Mouse (Mus musculus) adipocyte (in vitro differentiated cells): ENCODE results near the gene Fbxl17.
A peak's percentile ranks its signal among the peaks of the same experiment; 100 is the strongest.

Experiments used
- DNase-seq: peaks from one replicate; pipeline ENCODE4 v3.0.0-alpha.2; 2016; ENCODE audit warnings: low spot score

The Fbxl17 gene

GRCm38 (mm10) chr17:63280990-63281389 lies 218.8 kb downstream of the Fbxl17 start:
- DNase-seq: no peak

- no peak for DNase-seq
Measured at GRCm38 (mm10) chr17:63279144-63279543, 220.7 kb downstream of the Fbxl17 start.

- DNase-seq: no peak
Measured at GRCm38 (mm10) chr17:63273353-63273752, 226.5 kb downstream of the Fbxl17 start.

- no peak for DNase-seq
Measured at GRCm38 (mm10) chr17:63272914-63273313, 226.9 kb downstream of the Fbxl17 start.

- DNase-seq: no peak
Measured at GRCm38 (mm10) chr17:63271000-63271399, 228.8 kb downstream of the Fbxl17 start.

- no peak for DNase-seq
Measured at GRCm38 (mm10) chr17:63270513-63270912, 229.3 kb downstream of the Fbxl17 start.

- DNase-seq: no peak
Measured at GRCm38 (mm10) chr17:63262674-63263073, 237.1 kb downstream of the Fbxl17 start.

- DNase-seq: no peak
Measured at GRCm38 (mm10) chr17:63261508-63262141, 238.2 kb downstream of the Fbxl17 start.

- no peak for DNase-seq
Measured at GRCm38 (mm10) chr17:63259091-63259490, 240.7 kb downstream of the Fbxl17 start.

GRCm38 (mm10) chr17:63246144-63246619 lies 253.6 kb downstream of the Fbxl17 start:
- DNase-seq: no peak

- no peak for DNase-seq
Measured at GRCm38 (mm10) chr17:63245472-63245871, 254.3 kb downstream of the Fbxl17 start.

GRCm38 (mm10) chr17:63242761-63243160 lies 257.1 kb downstream of the Fbxl17 start:
- DNase-seq: no peak

GRCm38 (mm10) chr17:63240731-63241106 lies 259.1 kb downstream of the Fbxl17 start:
- DNase-seq: no peak

GRCm38 (mm10) chr17:63240021-63240730 lies 259.6 kb downstream of the Fbxl17 start:
- DNase-seq: peak; percentile 39

- DNase-seq: no peak
Measured at GRCm38 (mm10) chr17:63236846-63237245, 263.0 kb downstream of the Fbxl17 start.

- DNase-seq: no peak
Measured at GRCm38 (mm10) chr17:63236221-63236620, 263.6 kb downstream of the Fbxl17 start.

- peak; percentile 11 for DNase-seq
Measured at GRCm38 (mm10) chr17:63235821-63236220, 264.0 kb downstream of the Fbxl17 start.

GRCm38 (mm10) chr17:63229111-63229510 lies 270.7 kb downstream of the Fbxl17 start:
- DNase-seq: no peak

- DNase-seq: no peak
Measured at GRCm38 (mm10) chr17:63226380-63226779, 273.4 kb downstream of the Fbxl17 start.

GRCm38 (mm10) chr17:63225959-63226358 lies 273.9 kb downstream of the Fbxl17 start:
- DNase-seq: no peak

GRCm38 (mm10) chr17:63223675-63224074 lies 276.1 kb downstream of the Fbxl17 start:
- DNase-seq: no peak

GRCm38 (mm10) chr17:63221632-63222031 lies 278.2 kb downstream of the Fbxl17 start:
- DNase-seq: no peak

GRCm38 (mm10) chr17:63220821-63221220 lies 279.0 kb downstream of the Fbxl17 start:
- DNase-seq: no peak

GRCm38 (mm10) chr17:63217016-63217415 lies 282.8 kb downstream of the Fbxl17 start:
- no peak for DNase-seq
